Mouse (Mus musculus): ENCODE data around the gene Nr6a1. TPM values are rescaled to one million over a fixed set of nuclear protein-coding genes. Genes with fewer than 3 reads are reported as not detected.
A peak's percentile ranks its signal among the peaks of the same experiment; 100 is the strongest.

Gene Nr6a1
- total and polyA plus RNA-seq, 3 experiments: 5.6 to 6.1 (median 5.8) TPM

- Histone ChIP-seq H3K9ac (ENCODE audit: insufficient read depth, low read depth) (no peak overlapping the region), H3K27ac (ENCODE audit: insufficient read depth, low read depth) (no peak overlapping the region), H3K27me3 (replicated peaks) (peaks cover 65% of the 10 kb centered on the region), H3K36me3 (replicated peaks in 1 of 2; ENCODE audit: control insufficient read depth in 1 of 2, insufficient read depth in 1 of 2, low read length in 1 of 2) (no peaks in the 10 kb centered on the region), H3K4me2 (ENCODE audit: insufficient read depth, low read depth, poor library complexity, severe bottlenecking) (no peak overlapping the region), H3K9me3 (replicated peaks; ENCODE audit: low read length) (no peaks in the 10 kb centered on the region), H3K4me3 (replicated peaks in 1 of 3; ENCODE audit: low read depth in 2 of 3, low read length in 2 of 3, poor library complexity in 1 of 3) (no peak overlapping the region), H3K79me2 (replicated peaks; ENCODE audit: control insufficient read depth, extremely low read depth, insufficient read depth, poor library complexity, severe bottlenecking) (no peaks in the 10 kb centered on the region), H3K4me1 (ENCODE audit: control insufficient read depth in 1 of 2, insufficient read depth in 2 of 2) (no peaks in the 10 kb centered on the region)
- dilution Hi-C loops (cut with MboI; ENCODE audit: extremely low pct_ligation_motif_present, extremely low pct_unique_long_range_greater_than_20kb, low sequenced_read_pairs): no loop called here
- in situ Hi-C loops (cut with MboI; ENCODE audit: low pct_ligation_motif_present, low pct_unique_long_range_greater_than_20kb, low sequenced_read_pairs): no loop called here
- DNase-seq (ENCODE audit: extremely low read depth): no peak
- no peak for TF ChIP-seq MXI1 (IDR thresholded peaks at IDR 0.05; ENCODE audit: low read depth, low read length)
- no peak for TF ChIP-seq CHD2 (IDR thresholded peaks at IDR 0.05; ENCODE audit: low read length)
- no peak for TF ChIP-seq MYC (IDR thresholded peaks at IDR 0.05; ENCODE audit: low read depth, low read length)
- no peak for TF ChIP-seq ZNF384 (IDR thresholded peaks at IDR 0.05; ENCODE audit: low read depth, low read length)
- TF ChIP-seq ELF1 (IDR thresholded peaks at IDR 0.05; ENCODE audit: low read depth, low read length): no peak
- no peak for TF ChIP-seq TCF12 (IDR thresholded peaks at IDR 0.05; ENCODE audit: low read depth, low read length)
- TF ChIP-seq IRF4 (IDR thresholded peaks at IDR 0.05; ENCODE audit: low read depth, low read length): no peak
- TF ChIP-seq ZC3H11A (IDR thresholded peaks at IDR 0.05; ENCODE audit: low read depth, low read length): no peak
- no peak for TF ChIP-seq POLR2AphosphoS2 (IDR thresholded peaks at IDR 0.05; ENCODE audit: low read depth, low read length)
- TF ChIP-seq NELFE (IDR thresholded peaks at IDR 0.05; ENCODE audit: low read depth, low read length): no peak
- TF ChIP-seq PAX5 (IDR thresholded peaks at IDR 0.05; ENCODE audit: low read length): no peak
Measured at GRCm38 (mm10) chr2:38704336-38704735, 223.2 kb downstream of the Nr6a1 start.

DNA sequence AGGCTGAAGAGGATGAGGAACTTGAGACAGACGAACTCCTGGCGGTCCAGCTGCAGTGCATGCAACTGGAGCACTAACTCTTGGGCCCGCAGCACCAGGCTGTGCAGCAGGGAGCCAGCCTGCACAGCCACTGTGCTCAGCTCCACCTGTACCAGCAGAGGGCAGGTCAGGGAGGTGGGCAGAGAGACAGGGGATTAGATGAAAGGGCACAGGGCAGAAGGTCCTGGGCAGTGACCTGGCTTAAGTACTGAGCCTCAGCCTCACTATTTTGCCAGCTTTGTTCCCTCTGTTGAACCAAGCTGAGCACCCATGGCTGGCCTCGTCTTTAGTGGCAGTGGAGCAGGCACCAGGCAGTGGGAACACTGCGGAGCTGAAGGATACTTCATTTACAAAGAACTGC, 227.3 kb downstream of the Nr6a1 start:
- no peak for DNase-seq (ENCODE audit: extremely low read depth)
- Histone ChIP-seq H3K4me1 (ENCODE audit: control insufficient read depth in 1 of 2, insufficient read depth in 2 of 2) (no peaks in the 10 kb centered on the region), H3K27ac (ENCODE audit: insufficient read depth, low read depth) (no peak overlapping the region), H3K27me3 (replicated peaks) (peaks cover 48% of the 10 kb centered on the region), H3K79me2 (replicated peaks; ENCODE audit: control insufficient read depth, extremely low read depth, insufficient read depth, poor library complexity, severe bottlenecking) (no peaks in the 10 kb centered on the region), H3K36me3 (replicated peaks in 1 of 2; ENCODE audit: control insufficient read depth in 1 of 2, insufficient read depth in 1 of 2, low read length in 1 of 2) (no peaks in the 10 kb centered on the region), H3K9me3 (replicated peaks; ENCODE audit: low read length) (no peaks in the 10 kb centered on the region), H3K9ac (ENCODE audit: insufficient read depth, low read depth) (no peak overlapping the region), H3K4me3 (replicated peaks in 1 of 3; ENCODE audit: low read depth in 2 of 3, low read length in 2 of 3, poor library complexity in 1 of 3) (no peak overlapping the region), H3K4me2 (ENCODE audit: insufficient read depth, low read depth, poor library complexity, severe bottlenecking) (no peak overlapping the region)
- dilution Hi-C loops (cut with MboI; ENCODE audit: extremely low pct_ligation_motif_present, extremely low pct_unique_long_range_greater_than_20kb, low sequenced_read_pairs) (no loop called here), in situ Hi-C loops (cut with MboI; ENCODE audit: low pct_ligation_motif_present, low pct_unique_long_range_greater_than_20kb, low sequenced_read_pairs) (no loop called here)
- TF ChIP-seq POLR2A (IDR thresholded peaks at IDR 0.05; ENCODE audit: low read depth, low read length): no peak
- TF ChIP-seq ZNF384 (IDR thresholded peaks at IDR 0.05; ENCODE audit: low read depth, low read length): no peak
- TF ChIP-seq CTCF (conservative IDR thresholded peaks at IDR 0.05 in 1 of 2, IDR thresholded peaks at IDR 0.05 in 1 of 2; ENCODE audit: low read depth in 2 of 2, low read length in 2 of 2): peak in 1 of 2 experiments; percentile 39; a peak in 2 of 4 replicates
- no peak for TF ChIP-seq HCFC1 (IDR thresholded peaks at IDR 0.05; ENCODE audit: low read depth, low read length)
- TF ChIP-seq SMC3 (IDR thresholded peaks at IDR 0.05; ENCODE audit: low read depth, low read length): peak; percentile 33
- TF ChIP-seq UBTF (IDR thresholded peaks at IDR 0.05; ENCODE audit: low read depth, low read length): no peak
- no peak; the same call in 1 of the 2 replicates for TF ChIP-seq RAD21 (IDR thresholded peaks at IDR 0.05; ENCODE audit: low read depth, low read length)
